Mouse (Mus musculus) CH12.LX (cell line): ENCODE measurements around the gene Zglp1. TPM values are rescaled to one million over a fixed set of nuclear protein-coding genes. Genes with fewer than 3 reads are reported as not detected.

ENCODE experiments used
- DNase-seq: peaks from one replicate; pipeline ENCODE4 v3.0.0-alpha.2; 2013; ENCODE audit errors: extremely low read depth
- H3K27ac ChIP-seq: 2 replicates; pipeline ENCODE4 v1.5.1; 2012; ENCODE audit warnings: low read depth, mild to moderate bottlenecking, control low read depth, moderate library complexity; ENCODE audit not compliant: insufficient read depth
- H3K27me3 ChIP-seq: replicated peaks from 2 replicates; pipeline ENCODE3; 2012; ENCODE audit warnings: inconsistent platforms
- H3K36me3 ChIP-seq, 2 experiments: replicated peaks in 1 of 2; 2 replicates each; pipeline versions ENCODE3 to v1.6.1; 2012; ENCODE audit warnings: inconsistent platforms in 1 of 2, low read length in 1 of 2, mild to moderate bottlenecking in 1 of 2, mixed read lengths in 1 of 2, moderate library complexity in 1 of 2; ENCODE audit not compliant: control insufficient read depth in 1 of 2, insufficient read depth in 1 of 2
- H3K4me1 ChIP-seq, 2 experiments: 2 replicates each; pipeline ENCODE4 v1.6.1; 2012; ENCODE audit warnings: inconsistent platforms in 1 of 2, moderate library complexity in 1 of 2; ENCODE audit not compliant: insufficient read depth in 2 of 2, control insufficient read depth in 1 of 2
- H3K4me2 ChIP-seq: 2 replicates; pipeline ENCODE4 v1.6.1; 2012; ENCODE audit warnings: low read depth, mild to moderate bottlenecking, control low read depth; ENCODE audit not compliant: poor library complexity, insufficient read depth, severe bottlenecking
- H3K4me3 ChIP-seq, 3 experiments: fragments of 150-350 bp in 1 of 3; sonication (generic) in 1 of 3; replicated peaks in 1 of 3; 2 replicates each; pipeline versions ENCODE3 to v1.5.1; 2011 to 2012; ENCODE audit warnings: low read depth in 2 of 3, low read length in 2 of 3, mild to moderate bottlenecking in 2 of 3, moderate library complexity in 2 of 3, control low read depth in 1 of 3, improper control_type of control experiment in 1 of 3, inconsistent platforms in 1 of 3, mixed read lengths in 1 of 3; ENCODE audit not compliant: poor library complexity in 1 of 3
- H3K79me2 ChIP-seq: replicated peaks from 2 replicates; pipeline ENCODE4 v1.6.1; 2012; ENCODE audit warnings: mild to moderate bottlenecking, moderate library complexity; ENCODE audit not compliant: control insufficient read depth, poor library complexity, insufficient read depth, severe bottlenecking; ENCODE audit errors: extremely low read depth
- H3K9ac ChIP-seq: 2 replicates; pipeline ENCODE4 v1.6.1; 2012; ENCODE audit warnings: low read depth, mild to moderate bottlenecking, control low read depth, moderate library complexity; ENCODE audit not compliant: insufficient read depth
- H3K9me3 ChIP-seq: replicated peaks from 2 replicates; pipeline ENCODE3; 2012; ENCODE audit warnings: low read length, inconsistent platforms, mixed read lengths
- BHLHE40 ChIP-seq: IDR thresholded peaks from 2 replicates; pipeline ENCODE4 v1.6.1; 2011; ENCODE audit warnings: mild to moderate bottlenecking, low read depth, low read length, improper control_type of control experiment
- CHD1 ChIP-seq: IDR thresholded peaks from 2 replicates; pipeline ENCODE4 v1.6.1; 2012; ENCODE audit warnings: low read depth, low read length, improper control_type of control experiment, inconsistent platforms
- CHD2 ChIP-seq: IDR thresholded peaks from 2 replicates; pipeline ENCODE4 v1.6.1; 2011; ENCODE audit warnings: low read length, improper control_type of control experiment
- CTCF ChIP-seq, 2 experiments: IDR thresholded peaks in 1 of 2; conservative IDR thresholded peaks in 1 of 2; 2 replicates each; pipeline ENCODE4 v1.5.1; 2011 to 2012; ENCODE audit warnings: low read depth in 2 of 2, low read length in 2 of 2, improper control_type of control experiment in 1 of 2, inconsistent platforms in 1 of 2, mild to moderate bottlenecking in 1 of 2, moderate library complexity in 1 of 2
- E2F4 ChIP-seq: IDR thresholded peaks from 2 replicates; pipeline ENCODE4 v1.6.1; 2011; ENCODE audit warnings: low read depth, low read length, improper control_type of control experiment; ENCODE audit not compliant: insufficient replicate concordance
- ELF1 ChIP-seq: IDR thresholded peaks from 2 replicates; pipeline ENCODE4 v1.6.1; 2014; ENCODE audit warnings: low read depth, mild to moderate bottlenecking, inconsistent platforms, low read length, improper control_type of control experiment
- EP300 ChIP-seq: IDR thresholded peaks from 2 replicates; pipeline ENCODE4 v1.6.1; 2011; ENCODE audit warnings: low read length, improper control_type of control experiment
- ETS1 ChIP-seq: conservative IDR thresholded peaks from 2 replicates; pipeline ENCODE4 v1.6.1; 2012; ENCODE audit warnings: low read depth, mild to moderate bottlenecking, inconsistent platforms, low read length, improper control_type of control experiment, moderate library complexity
- GABPA ChIP-seq: IDR thresholded peaks from 2 replicates; pipeline ENCODE4 v1.6.1; 2012; ENCODE audit warnings: low read depth, low read length, improper control_type of control experiment, inconsistent platforms; ENCODE audit not compliant: insufficient replicate concordance
- HCFC1 ChIP-seq: IDR thresholded peaks from 2 replicates; pipeline ENCODE4 v1.6.1; 2012; ENCODE audit warnings: low read depth, mild to moderate bottlenecking, inconsistent platforms, low read length, improper control_type of control experiment
- IRF4 ChIP-seq: IDR thresholded peaks from 2 replicates; pipeline ENCODE4 v1.6.1; 2014; ENCODE audit warnings: low read depth, mild to moderate bottlenecking, inconsistent platforms, low read length, improper control_type of control experiment
- JUN ChIP-seq: IDR thresholded peaks from 2 replicates; pipeline ENCODE4 v1.6.1; 2011; ENCODE audit warnings: low read depth, mild to moderate bottlenecking, low read length, improper control_type of control experiment, moderate library complexity; ENCODE audit not compliant: insufficient read depth
- JUND ChIP-seq: conservative IDR thresholded peaks from 2 replicates; pipeline ENCODE4 v1.6.1; 2011; ENCODE audit warnings: low read depth, low read length, improper control_type of control experiment
- KAT2A ChIP-seq: IDR thresholded peaks from 2 replicates; pipeline ENCODE4 v1.6.1; 2012; ENCODE audit warnings: low read length, improper control_type of control experiment, inconsistent platforms; ENCODE audit not compliant: insufficient replicate concordance
- MAFK ChIP-seq: IDR thresholded peaks from 2 replicates; pipeline ENCODE4 v1.6.1; 2011; ENCODE audit warnings: low read length, improper control_type of control experiment; ENCODE audit not compliant: insufficient replicate concordance
- MAX ChIP-seq: IDR thresholded peaks from 2 replicates; pipeline ENCODE4 v1.6.1; 2011; ENCODE audit warnings: low read length, improper control_type of control experiment
- MAZ ChIP-seq: IDR thresholded peaks from 2 replicates; pipeline ENCODE4 v1.6.1; 2012; ENCODE audit warnings: low read depth, mild to moderate bottlenecking, inconsistent platforms, low read length, improper control_type of control experiment, moderate library complexity
- MEF2A ChIP-seq: IDR thresholded peaks from 2 replicates; pipeline ENCODE4 v1.6.1; 2014; ENCODE audit warnings: low read depth, mild to moderate bottlenecking, inconsistent platforms, low read length, improper control_type of control experiment, borderline replicate concordance
- MXI1 ChIP-seq: IDR thresholded peaks from 2 replicates; pipeline ENCODE4 v1.6.1; 2011; ENCODE audit warnings: mild to moderate bottlenecking, low read depth, low read length, improper control_type of control experiment
- MYC ChIP-seq: IDR thresholded peaks from 2 replicates; pipeline ENCODE4 v1.6.1; 2011; ENCODE audit warnings: low read depth, mild to moderate bottlenecking, improper control_type of control experiment, low read length
- NELFE ChIP-seq: IDR thresholded peaks from 2 replicates; pipeline ENCODE4 v1.6.1; 2011; ENCODE audit warnings: low read depth, low read length, improper control_type of control experiment
- NRF1 ChIP-seq: IDR thresholded peaks from 2 replicates; pipeline ENCODE4 v1.6.1; 2014; ENCODE audit warnings: low read depth, mild to moderate bottlenecking, inconsistent platforms, low read length, improper control_type of control experiment, moderate library complexity
- PAX5 ChIP-seq: IDR thresholded peaks from 2 replicates; pipeline ENCODE4 v1.6.1; 2012; ENCODE audit warnings: low read length, inconsistent platforms, mixed read lengths
- POLR2A ChIP-seq: IDR thresholded peaks from 2 replicates; pipeline ENCODE4 v1.6.1; 2011; ENCODE audit warnings: low read depth, mild to moderate bottlenecking, improper control_type of control experiment, low read length
- POLR2AphosphoS2 ChIP-seq: IDR thresholded peaks from 2 replicates; pipeline ENCODE4 v1.6.1; 2011; ENCODE audit warnings: low read depth, low read length, improper control_type of control experiment
- RAD21 ChIP-seq: IDR thresholded peaks from 2 replicates; pipeline ENCODE4 v1.6.1; 2011; ENCODE audit warnings: low read depth, mild to moderate bottlenecking, low read length, improper control_type of control experiment, moderate library complexity
- RCOR1 ChIP-seq: conservative IDR thresholded peaks from 2 replicates; pipeline ENCODE4 v1.6.1; 2012; ENCODE audit warnings: low read depth, mild to moderate bottlenecking, inconsistent platforms, low read length, improper control_type of control experiment
- SIN3A ChIP-seq: IDR thresholded peaks from 2 replicates; pipeline ENCODE4 v1.6.1; 2012; ENCODE audit warnings: low read length, improper control_type of control experiment, inconsistent platforms
- SMC3 ChIP-seq: IDR thresholded peaks from 2 replicates; pipeline ENCODE4 v1.6.1; 2011; ENCODE audit warnings: low read depth, low read length, improper control_type of control experiment
- TBP ChIP-seq: conservative IDR thresholded peaks from 2 replicates; pipeline ENCODE4 v1.6.1; 2011; ENCODE audit warnings: low read depth, low read length, improper control_type of control experiment
- TCF12 ChIP-seq: IDR thresholded peaks from 2 replicates; pipeline ENCODE4 v1.6.1; 2014; ENCODE audit warnings: low read depth, mild to moderate bottlenecking, inconsistent platforms, low read length, improper control_type of control experiment
- UBTF ChIP-seq: IDR thresholded peaks from 2 replicates; pipeline ENCODE4 v1.6.1; 2012; ENCODE audit warnings: low read depth, mild to moderate bottlenecking, inconsistent platforms, low read length, improper control_type of control experiment, moderate library complexity
- USF1 ChIP-seq: IDR thresholded peaks from 2 replicates; pipeline ENCODE4 v1.6.1; 2014; ENCODE audit warnings: low read depth, mild to moderate bottlenecking, inconsistent platforms, low read length, improper control_type of control experiment
- USF2 ChIP-seq: conservative IDR thresholded peaks from 2 replicates; pipeline ENCODE4 v1.6.1; 2011; ENCODE audit warnings: low read depth, low read length, improper control_type of control experiment
- ZC3H11A ChIP-seq: IDR thresholded peaks from 2 replicates; pipeline ENCODE4 v1.6.1; 2012; ENCODE audit warnings: low read depth, mild to moderate bottlenecking, inconsistent platforms, low read length, improper control_type of control experiment
- ZKSCAN1 ChIP-seq: IDR thresholded peaks from 2 replicates; pipeline ENCODE4 v1.6.1; 2012; ENCODE audit warnings: low read depth, inconsistent platforms, low read length, improper control_type of control experiment, borderline replicate concordance
- ZMIZ1 ChIP-seq: IDR thresholded peaks from 2 replicates; pipeline ENCODE4 v1.6.1; 2012; ENCODE audit warnings: low read depth, mild to moderate bottlenecking, inconsistent platforms, low read length, improper control_type of control experiment
- ZNF384 ChIP-seq: IDR thresholded peaks from 2 replicates; pipeline ENCODE4 v1.6.1; 2012; ENCODE audit warnings: low read depth, low read length, improper control_type of control experiment, inconsistent platforms
- dilution Hi-C: fragments of 300-500 bp; cut with MboI; formaldehyde crosslinking; loops from 2 replicates; pipeline ENCODE4 v1.14.3; 2020; ENCODE audit warnings: low sequenced_read_pairs; ENCODE audit not compliant: extremely low pct_unique_long_range_greater_than_20kb, extremely low pct_ligation_motif_present
- in situ Hi-C: fragments of 300-500 bp; cut with MboI; formaldehyde crosslinking; loops from 3 replicates; pipeline ENCODE4 v1.14.3; 2019; ENCODE audit warnings: low sequenced_read_pairs, low pct_ligation_motif_present, low pct_unique_long_range_greater_than_20kb, mixed read lengths
- polyA plus RNA-seq: library from polyadenylated mRNA; unstranded; fragments of >175 nt; gene quantifications from 2 replicates; pipeline ENCODE4 v1.2.1, GENCODE M21; 2012; ENCODE audit warnings: low read depth; ENCODE audit not compliant: insufficient read length
- total RNA-seq, 2 experiments: library from RNA; depleted of rRNA; stranded (reverse); fragments of 300-350 nt in 1 of 2; fragments of >200 nt in 1 of 2; gene quantifications; 2 replicates each; pipeline ENCODE4 v1.2.3; 2012 to 2014

The Zglp1 gene
- total and polyA plus RNA-seq, 3 experiments = 0.87 to 1.3 TPM; not detected in 1

DNA sequence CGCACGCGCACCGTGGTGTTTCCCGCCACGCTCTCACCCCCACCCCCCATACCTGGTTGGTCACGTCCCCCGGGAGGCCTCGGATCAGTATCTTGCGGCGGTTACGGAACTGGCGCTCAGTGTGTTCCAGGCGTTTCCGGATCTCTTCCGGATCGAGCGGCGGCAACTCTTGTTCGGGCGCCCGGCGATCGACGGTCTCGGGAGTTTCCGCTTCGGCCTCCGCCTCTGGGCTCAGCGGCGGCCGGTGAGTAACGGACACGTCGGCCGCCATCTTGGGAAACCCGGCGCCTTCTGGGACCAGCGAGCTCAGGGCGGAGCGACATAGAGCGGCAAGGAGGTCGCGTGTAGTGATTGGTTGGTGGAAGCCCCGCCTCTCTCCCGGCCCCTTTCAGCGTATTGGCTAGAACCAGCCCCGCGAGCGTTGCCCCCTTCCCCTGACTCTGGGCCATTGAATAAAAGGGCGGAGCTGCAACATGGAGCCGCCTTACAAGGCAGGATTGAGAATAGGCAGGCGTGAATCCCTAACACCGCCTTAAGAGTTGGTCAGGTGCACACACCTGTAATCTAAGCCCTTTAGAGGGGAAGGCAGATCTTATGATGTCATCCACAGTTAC is 24.9 kb upstream of the Zglp1 start, which contains the start of the genes Gm38431 and Raver1:
Gm38431 (minus strand) TSS at position 291 of the 614 bp plus-strand sequence.
Raver1 (minus strand) TSS at position 302 of the 614 bp plus-strand sequence.
- H3K4me2 ChIP-seq = peak within 1 kb of the TSS; percentile 63
- H3K4me3 ChIP-seq = peak within 1 kb of the TSS; percentile 78 to 92 (median 85)
- peak within 1 kb of the TSS; percentile 95 for H3K27ac ChIP-seq
- DNase-seq = peak; percentile 99
- no peaks in the 10 kb centered on the region for H3K27me3 ChIP-seq
- peak; percentile 97 for TF ChIP-seq TBP
- TF ChIP-seq EP300 = no peak
- 0 out of 2 replicates have a peak, but pooled peaks have one; percentile 5 for TF ChIP-seq SMC3
- peak; percentile 19; the same call in 1 of the 2 replicates for TF ChIP-seq ETS1
- no peak for TF ChIP-seq JUN
- no peak for TF ChIP-seq JUND
- TF ChIP-seq NELFE = peak; percentile 98
- TF ChIP-seq MYC = peak; percentile 54; the same call in 1 of the 2 replicates
- TF ChIP-seq RCOR1 = no peak; the same call in 1 of the 2 replicates
- TF ChIP-seq HCFC1 = peak; percentile 72
- TF ChIP-seq SIN3A = peak; percentile 60
- TF ChIP-seq MXI1 = peak; percentile 52
- 0 out of 2 replicates have a peak, but pooled peaks have one; percentile 41 for TF ChIP-seq IRF4
- no peak; the same call in 1 of the 2 replicates for TF ChIP-seq CHD1
- TF ChIP-seq POLR2A = peak; percentile 96
- no peak for TF ChIP-seq ZKSCAN1
- no peak for TF ChIP-seq MAFK
- TF ChIP-seq ZC3H11A = no peak
- no peak for TF ChIP-seq PAX5
- TF ChIP-seq E2F4 = peak; percentile 81; the same call in 1 of the 2 replicates
- no peak for TF ChIP-seq GABPA
- peak; percentile 81 for TF ChIP-seq CHD2
- no peak for TF ChIP-seq UBTF
- TF ChIP-seq ZMIZ1 = peak; percentile 91
- TF ChIP-seq NRF1 = peak; percentile 89; the same call in 1 of the 2 replicates
- TF ChIP-seq USF2 = no peak
- no peak for TF ChIP-seq RAD21
- TF ChIP-seq KAT2A = peak; percentile 39; the same call in 1 of the 2 replicates
- no peak for TF ChIP-seq CTCF (conservative IDR thresholded peaks at IDR 0.05 in 1 of 2, IDR thresholded peaks at IDR 0.05 in 1 of 2; ENCODE audit: low read depth in 2 of 2, low read length in 2 of 2)
- TF ChIP-seq ELF1 = peak; percentile 81
- peak; percentile 85; the same call in 1 of the 2 replicates for TF ChIP-seq MAZ
- peak; percentile 91 for TF ChIP-seq TCF12
- no peak for TF ChIP-seq USF1
- TF ChIP-seq BHLHE40 = peak; percentile 77
- TF ChIP-seq MEF2A = peak; percentile 33
- no peak for TF ChIP-seq ZNF384
- TF ChIP-seq POLR2AphosphoS2 = peak; percentile 81; the same call in 1 of the 2 replicates
- peak; percentile 25; the same call in 1 of the 2 replicates for TF ChIP-seq MAX
- H3K9me3 ChIP-seq = no peaks in the 10 kb centered on the region
- peaks cover 42 to 60% of the 10 kb centered on the region in 2 experiments for H3K36me3 ChIP-seq
- dilution Hi-C loops (no loop called here), in situ Hi-C loops (loop anchor here (5.0 kb wide), 1 partner anchor 40 kb away; the partner anchor contains the start of gene Tyk2)
- H3K4me1 ChIP-seq = peaks cover 9 to 40% of the 10 kb centered on the region in 2 experiments
- H3K79me2 ChIP-seq = peaks cover 45% of the 10 kb centered on the region
- H3K9ac ChIP-seq = peak within 1 kb of the TSS; percentile 96
